Mouse (Mus musculus): ENCODE results near the gene Tmem63b. TPM values are rescaled to one million over a fixed set of nuclear protein-coding genes. Genes with fewer than 3 reads are reported as not detected.
"Not testable (repeated sequence)": the region's sequence is repeated elsewhere in the genome, so short reads cannot be mapped to it uniquely, and the experiment has no call there.

Tmem63b gene
- polyA plus RNA-seq, 1 experiment from 2014 or later, result 109 TPM

GRCm38 (mm10) chr17:45629861-45630694 lies 56.6 kb downstream of the Tmem63b start:
- ChIA-PET POLR2A (no interaction called here), CTCF (interaction anchor here (1.3 to 7.6 kb wide), 3 partner anchors 9 to 46 kb away, joined by 4 to 76 read pairs (median 5); no protein-coding TSS in a partner anchor)
- no peak for TF ChIP-seq CTCF (IDR thresholded peaks at IDR 0.05)
- H3K27me3 ChIP-seq, result peaks cover 3% of the 10 kb centered on the region
- in situ Hi-C loops (cut with MboI; ENCODE audit: low pct_unique_long_range_greater_than_20kb), result loop anchor here (5.0 to 25.0 kb wide), 2 partner anchors 43 to 143 kb away; partner anchors contain the start of gene Spats1
- DNase-seq (ENCODE audit: low read depth, low spot score), result no peak
- no peak for ATAC-seq

GRCm38 (mm10) chr17:45628885-45629855 lies 57.5 kb downstream of the Tmem63b start:
- ChIA-PET CTCF (interaction anchor here (1.3 to 7.6 kb wide), 4 partner anchors 8 to 45 kb away, joined by 4 to 76 read pairs (median 7); no protein-coding TSS in a partner anchor), POLR2A (no interaction called here)
- no peak for TF ChIP-seq CTCF (IDR thresholded peaks at IDR 0.05)
- ATAC-seq (no peak), DNase-seq (ENCODE audit: low read depth, low spot score) (no peak)
- in situ Hi-C loops (cut with MboI; ENCODE audit: low pct_unique_long_range_greater_than_20kb), result loop anchor here (5.0 to 25.0 kb wide), 2 partner anchors 42 to 142 kb away; partner anchors contain the start of gene Spats1
- peaks cover 3% of the 10 kb centered on the region for H3K27me3 ChIP-seq

GRCm38 (mm10) chr17:45628160-45628559 lies 58.5 kb downstream of the Tmem63b start:
- POLR2A ChIA-PET, result no interaction called here

DNA sequence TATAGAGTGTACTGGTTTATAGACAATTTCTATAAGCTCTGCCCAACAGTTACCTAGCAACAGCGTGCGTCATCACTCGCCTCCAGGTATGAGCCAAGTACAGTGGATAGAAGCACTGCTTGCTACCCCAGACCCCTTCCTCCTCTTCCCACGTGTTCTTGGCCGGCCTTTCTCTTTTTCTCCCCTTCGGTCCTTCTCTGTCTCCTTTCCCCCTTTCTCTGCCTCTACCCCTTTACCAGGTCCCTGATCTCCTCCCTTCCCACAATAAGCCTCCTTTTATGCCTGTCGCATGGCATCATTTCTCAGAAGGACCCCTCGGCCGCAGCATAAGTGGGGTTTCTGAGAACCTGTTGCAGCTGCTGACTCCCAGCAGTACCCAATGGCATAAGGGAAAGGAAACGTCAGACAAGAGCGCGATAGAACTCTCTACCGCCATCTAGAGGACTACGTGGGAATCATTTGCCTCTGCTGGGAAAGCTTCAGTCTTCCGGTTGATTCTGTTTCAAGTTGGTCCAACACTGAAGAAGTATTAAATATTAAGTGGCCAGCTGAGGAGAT lies 60.0 kb downstream of the Tmem63b start:
- ChIA-PET POLR2A (interaction anchor here (0.7 kb wide), 1 partner anchor 37 kb away, joined by 3 read pairs; no protein-coding TSS in a partner anchor), CTCF (interaction anchor here (1.0 to 7.6 kb wide), 16 partner anchors 9 to 58 kb away, joined by 3 to 76 read pairs (median 4); partner anchors contain the start of gene Mymx)
- peak; percentile 92 for TF ChIP-seq CTCF (IDR thresholded peaks at IDR 0.05)
- no peak for DNase-seq (ENCODE audit: low read depth, low spot score)
- in situ Hi-C loops (cut with MboI; ENCODE audit: low pct_unique_long_range_greater_than_20kb), result loop anchor here (5.0 to 25.0 kb wide), 2 partner anchors 39 to 139 kb away; partner anchors contain the start of gene Spats1
- no peak for ATAC-seq
- H3K27me3 ChIP-seq, result peaks cover 5% of the 10 kb centered on the region

More at GRCm38 (mm10) chr17:45628160-45628559, 58.5 kb downstream of the Tmem63b start:
- ATAC-seq, result no peak
- DNase-seq (ENCODE audit: low read depth, low spot score), result no peak
- no peaks in the 10 kb centered on the region for H3K27me3 ChIP-seq
- TF ChIP-seq CTCF (IDR thresholded peaks at IDR 0.05), result no peak
- in situ Hi-C loops (cut with MboI; ENCODE audit: low pct_unique_long_range_greater_than_20kb), result loop anchor here (5.0 to 25.0 kb wide), 2 partner anchors 41 to 141 kb away; partner anchors contain the start of gene Spats1
- CTCF ChIA-PET, result interaction anchor here (1.3 to 7.6 kb wide), 6 partner anchors 14 to 44 kb away, joined by 3 to 76 read pairs (median 4); no protein-coding TSS in a partner anchor

DNA sequence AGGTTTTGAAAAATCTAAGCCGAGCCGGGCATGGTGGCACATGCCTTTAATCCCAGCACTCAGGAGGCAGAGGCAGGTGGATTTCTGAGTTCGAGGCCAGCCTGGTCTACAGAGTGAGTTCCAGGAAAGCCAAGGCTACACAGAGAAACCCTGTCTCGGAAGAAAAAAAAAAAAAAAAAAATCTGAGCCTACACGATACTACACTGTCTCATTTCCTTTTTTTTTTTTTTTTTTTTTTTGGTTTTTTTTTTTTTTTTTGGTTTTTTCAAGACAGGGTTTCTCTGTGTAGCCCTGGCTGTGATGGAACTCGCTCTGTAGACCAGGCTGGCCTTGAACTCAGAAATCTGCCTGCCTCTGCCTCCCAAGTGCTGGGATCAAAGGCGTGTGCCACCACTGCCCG lies 63.3 kb downstream of the Tmem63b start:
- ATAC-seq; H3K27me3 ChIP-seq; CTCF ChIA-PET; DNase-seq (ENCODE audit: low read depth, low spot score); POLR2A ChIA-PET; in situ Hi-C loops (cut with MboI; ENCODE audit: low pct_unique_long_range_greater_than_20kb): not testable (repeated sequence)

- ATAC-seq, result no peak
- in situ Hi-C loops (cut with MboI; ENCODE audit: low pct_unique_long_range_greater_than_20kb), result no loop called here
- peaks cover 5% of the 10 kb centered on the region for H3K27me3 ChIP-seq
- CTCF ChIA-PET, result no interaction called here
- TF ChIP-seq CTCF (IDR thresholded peaks at IDR 0.05), result no peak
- DNase-seq (ENCODE audit: low read depth, low spot score), result no peak
- POLR2A ChIA-PET, result interaction anchor here (0.6 kb wide), 1 partner anchor 256 kb away, joined by 3 read pairs; no protein-coding TSS in a partner anchor
These were observed 67.1 kb downstream of the Tmem63b start for GRCm38 (mm10) chr17:45619386-45620256.

- no peak for TF ChIP-seq CTCF (IDR thresholded peaks at IDR 0.05)
- DNase-seq (ENCODE audit: low read depth, low spot score), result no peak
- ChIA-PET POLR2A (no interaction called here), CTCF (interaction anchor here (3.1 kb wide), 1 partner anchor 8 kb away, joined by 11 read pairs; no protein-coding TSS in a partner anchor)
- peaks cover 5% of the 10 kb centered on the region for H3K27me3 ChIP-seq
- no peak for ATAC-seq
- in situ Hi-C loops (cut with MboI; ENCODE audit: low pct_unique_long_range_greater_than_20kb), result no loop called here
These were observed 67.7 kb downstream of the Tmem63b start for GRCm38 (mm10) chr17:45618941-45619385.

GRCm38 (mm10) chr17:45617655-45618054 lies 69.0 kb downstream of the Tmem63b start:
- ATAC-seq, result no peak
- peaks cover 2% of the 10 kb centered on the region for H3K27me3 ChIP-seq
- ChIA-PET CTCF (interaction anchor here (0.8 to 3.1 kb wide), 3 partner anchors 9 to 33 kb away, joined by 3 to 11 read pairs (median 4); no protein-coding TSS in a partner anchor), POLR2A (no interaction called here)
- TF ChIP-seq CTCF (IDR thresholded peaks at IDR 0.05), result no peak
- in situ Hi-C loops (cut with MboI; ENCODE audit: low pct_unique_long_range_greater_than_20kb), result no loop called here
- no peak for DNase-seq (ENCODE audit: low read depth, low spot score)

DNA sequence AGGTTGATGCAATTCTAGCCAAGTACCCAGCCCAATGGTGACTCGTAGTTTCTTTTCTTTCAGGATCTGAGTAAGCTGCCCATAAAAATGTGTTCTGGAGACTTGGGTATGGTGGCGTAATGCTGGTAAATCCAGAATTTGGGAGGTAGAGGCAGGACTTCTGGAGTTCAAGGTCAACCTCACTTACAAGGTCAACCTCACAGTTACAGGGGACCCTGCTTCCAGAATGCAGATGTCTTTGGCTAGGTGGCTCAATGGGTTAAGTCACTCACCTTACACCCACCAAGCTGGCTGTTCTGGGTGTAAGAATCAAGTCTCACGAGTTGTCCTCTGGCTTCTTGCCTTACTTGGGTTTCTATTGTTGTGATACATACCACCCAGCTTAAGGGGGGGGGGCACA lies 70.0 kb downstream of the Tmem63b start:
- no peak for ATAC-seq
- in situ Hi-C loops (cut with MboI; ENCODE audit: low pct_unique_long_range_greater_than_20kb), result no loop called here
- no peaks in the 10 kb centered on the region for H3K27me3 ChIP-seq
- ChIA-PET CTCF (interaction anchor here (1.0 to 3.1 kb wide), 2 partner anchors 10 to 30 kb away, joined by 3 to 11 read pairs; no protein-coding TSS in a partner anchor), POLR2A (no interaction called here)
- no peak for DNase-seq (ENCODE audit: low read depth, low spot score)
- TF ChIP-seq CTCF (IDR thresholded peaks at IDR 0.05), result no peak
